Mouse (Mus musculus): ENCODE data around the gene Rab44. TPM values are rescaled to one million over a fixed set of nuclear protein-coding genes. Genes with fewer than 3 reads are reported as not detected.

Rab44 gene
- polyA plus RNA-seq, 1 experiment: 4.9 TPM

DNA sequence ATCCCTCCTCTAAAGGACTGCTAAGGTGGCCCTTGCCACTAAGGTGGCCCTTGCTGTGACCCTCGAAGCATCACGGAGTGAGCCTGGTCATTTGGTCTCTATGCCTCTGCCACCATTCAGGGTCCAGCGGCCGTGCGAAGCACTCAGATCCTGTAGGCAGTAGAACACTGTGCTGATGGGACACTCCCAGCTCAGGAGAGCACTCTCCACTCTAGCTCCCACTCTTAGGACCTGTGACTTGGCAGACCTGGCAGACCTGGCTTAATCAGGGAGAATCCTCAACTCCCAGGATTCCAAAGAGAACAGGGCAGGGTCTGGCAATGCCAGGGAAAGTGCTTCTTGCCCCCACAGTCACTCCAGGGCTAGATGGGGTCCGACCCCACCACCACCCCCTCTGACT is 66.0 kb downstream of the Rab44 start:
- no peak overlapping the region for H3K4me3 ChIP-seq (ENCODE audit: extremely low read depth, insufficient read depth, insufficient read length)
- no peaks in the 10 kb centered on the region for H3K36me3 ChIP-seq (ENCODE audit: control insufficient read depth, insufficient read depth, low read length)
- H3K27me3 ChIP-seq (ENCODE audit: control insufficient read depth, insufficient read depth, low read length): no peaks in the 10 kb centered on the region
- 89% methylated on average over 6 of the region's 6 CpGs for WGBS
- H3K4me1 ChIP-seq (ENCODE audit: control insufficient read depth, insufficient read depth, insufficient read length): peaks cover 12% of the 10 kb centered on the region; the same call in 1 of the 2 replicates
- DNase-seq (ENCODE audit: low read depth in 1 of 2, low spot score in 2 of 2): no peak
- H3K27ac ChIP-seq (ENCODE audit: insufficient read depth, low read length): no peak overlapping the region
- no peak for TF ChIP-seq CTCF (IDR thresholded peaks at IDR 0.05; ENCODE audit: extremely low read depth, insufficient read depth, insufficient read length, insufficient replicate concordance)
- no peak for TF ChIP-seq POLR2A (IDR thresholded peaks at IDR 0.05; ENCODE audit: low read depth, low read length)

DNA sequence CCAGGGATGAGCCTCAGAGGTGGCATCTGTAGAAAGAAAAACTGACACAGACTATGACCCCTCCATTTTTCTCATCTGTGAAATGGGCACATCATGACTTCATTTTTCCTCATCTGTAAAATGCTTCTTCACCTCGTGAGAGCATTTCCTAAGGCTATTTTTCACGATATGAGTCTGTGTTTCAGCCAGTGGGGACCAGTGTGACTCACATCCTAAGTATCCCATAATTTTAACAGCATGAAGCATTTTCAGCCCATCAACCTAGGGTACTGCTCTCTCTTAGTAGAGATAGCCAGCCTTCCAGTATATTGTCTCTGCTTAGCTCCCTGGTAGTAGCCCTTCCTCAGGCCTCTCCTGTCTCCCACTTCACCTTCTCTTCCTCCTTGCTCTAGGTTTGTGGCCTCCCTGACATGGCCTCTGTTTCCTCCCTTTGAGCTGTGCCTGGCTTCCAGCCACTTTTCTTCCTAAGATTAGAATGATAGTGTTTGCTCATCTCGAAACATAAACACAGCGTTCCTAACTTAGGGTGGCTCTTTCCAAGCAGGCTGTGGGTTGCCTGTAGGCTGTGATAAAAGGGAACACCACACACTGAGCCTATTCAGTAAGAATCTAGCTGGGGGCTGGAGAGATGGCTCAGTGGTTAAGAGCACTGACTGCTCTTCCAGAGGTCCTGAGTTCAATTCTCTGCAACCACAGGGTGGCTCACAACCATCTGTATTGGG is 66.6 kb downstream of the Rab44 start:
- Histone ChIP-seq H3K27me3 (ENCODE audit: control insufficient read depth, insufficient read depth, low read length) (no peaks in the 10 kb centered on the region), H3K36me3 (ENCODE audit: control insufficient read depth, insufficient read depth, low read length) (no peaks in the 10 kb centered on the region), H3K4me3 (ENCODE audit: extremely low read depth, insufficient read depth, insufficient read length) (no peak overlapping the region), H3K27ac (ENCODE audit: insufficient read depth, low read length) (no peak overlapping the region), H3K4me1 (ENCODE audit: control insufficient read depth, insufficient read depth, insufficient read length) (peaks cover 9% of the 10 kb centered on the region; the same call in 1 of the 2 replicates)
- 71% methylated on average over 4 of the region's 4 CpGs for WGBS
- DNase-seq (ENCODE audit: low read depth in 1 of 2, low spot score in 2 of 2): no peak
- TF ChIP-seq CTCF (IDR thresholded peaks at IDR 0.05; ENCODE audit: extremely low read depth, insufficient read depth, insufficient read length, insufficient replicate concordance): no peak
- no peak for TF ChIP-seq POLR2A (IDR thresholded peaks at IDR 0.05; ENCODE audit: low read depth, low read length)

DNA sequence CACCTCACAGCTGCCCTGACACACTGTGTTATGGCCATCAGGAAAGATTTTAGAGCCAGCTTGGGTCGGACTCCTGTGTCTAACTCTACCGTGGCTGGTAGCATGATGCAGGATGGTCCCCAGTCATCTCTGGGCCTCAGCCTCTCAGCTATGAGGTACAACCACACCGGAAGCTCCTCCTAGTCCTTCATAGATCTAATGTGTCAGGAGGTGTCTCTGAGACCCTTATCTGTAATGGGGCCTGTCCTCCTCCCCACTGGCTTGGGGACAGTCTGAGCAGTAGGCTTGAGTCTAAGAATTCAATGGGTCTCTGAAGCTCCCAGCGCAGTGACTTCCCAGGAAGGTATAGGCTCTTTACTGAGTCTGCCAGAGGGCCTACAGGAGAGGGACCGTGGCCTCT is 67.8 kb downstream of the Rab44 start:
- 87% methylated on average over 5 of the region's 5 CpGs for WGBS
- DNase-seq (ENCODE audit: low read depth in 1 of 2, low spot score in 2 of 2): no peak
- Histone ChIP-seq H3K27ac (ENCODE audit: insufficient read depth, low read length) (no peak overlapping the region), H3K4me3 (ENCODE audit: extremely low read depth, insufficient read depth, insufficient read length) (no peak overlapping the region), H3K27me3 (ENCODE audit: control insufficient read depth, insufficient read depth, low read length) (no peaks in the 10 kb centered on the region), H3K36me3 (ENCODE audit: control insufficient read depth, insufficient read depth, low read length) (no peaks in the 10 kb centered on the region), H3K4me1 (ENCODE audit: control insufficient read depth, insufficient read depth, insufficient read length) (peaks cover 4% of the 10 kb centered on the region; the same call in 1 of the 2 replicates)
- TF ChIP-seq POLR2A (IDR thresholded peaks at IDR 0.05; ENCODE audit: low read depth, low read length): no peak
- TF ChIP-seq CTCF (IDR thresholded peaks at IDR 0.05; ENCODE audit: extremely low read depth, insufficient read depth, insufficient read length, insufficient replicate concordance): no peak

DNA sequence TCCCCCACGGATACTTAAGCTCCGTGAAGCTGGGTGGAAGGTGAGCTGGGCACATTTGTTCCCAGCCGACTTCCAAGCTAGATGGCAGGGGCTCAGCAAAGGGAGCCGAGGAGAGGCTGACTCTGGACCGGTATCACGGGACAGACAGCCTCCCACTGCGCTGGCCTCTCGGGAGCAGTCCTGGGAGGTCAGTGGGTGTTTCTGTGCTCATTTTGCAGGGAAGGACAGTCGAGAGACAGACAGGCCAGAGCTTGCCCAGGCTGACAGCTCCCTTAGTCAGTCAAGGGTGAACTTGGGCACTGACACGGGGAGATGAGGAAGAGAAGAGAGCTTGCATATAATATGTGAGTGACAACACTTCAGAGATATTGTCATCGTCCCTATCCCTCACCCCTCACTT is 69.2 kb downstream of the Rab44 start:
- H3K4me1 ChIP-seq (ENCODE audit: control insufficient read depth, insufficient read depth, insufficient read length): peaks cover 2% of the 10 kb centered on the region; the same call in 1 of the 2 replicates
- DNase-seq (ENCODE audit: low read depth in 1 of 2, low spot score in 2 of 2): no peak
- TF ChIP-seq POLR2A (IDR thresholded peaks at IDR 0.05; ENCODE audit: low read depth, low read length) (no peak), CTCF (IDR thresholded peaks at IDR 0.05; ENCODE audit: extremely low read depth, insufficient read depth, insufficient read length, insufficient replicate concordance) (no peak)
- H3K27me3 ChIP-seq (ENCODE audit: control insufficient read depth, insufficient read depth, low read length): no peaks in the 10 kb centered on the region
- H3K36me3 ChIP-seq (ENCODE audit: control insufficient read depth, insufficient read depth, low read length): no peaks in the 10 kb centered on the region
- WGBS: 85% methylated on average over 11 of the region's 11 CpGs
- no peak overlapping the region for H3K27ac ChIP-seq (ENCODE audit: insufficient read depth, low read length)
- no peak overlapping the region for H3K4me3 ChIP-seq (ENCODE audit: extremely low read depth, insufficient read depth, insufficient read length)

DNA sequence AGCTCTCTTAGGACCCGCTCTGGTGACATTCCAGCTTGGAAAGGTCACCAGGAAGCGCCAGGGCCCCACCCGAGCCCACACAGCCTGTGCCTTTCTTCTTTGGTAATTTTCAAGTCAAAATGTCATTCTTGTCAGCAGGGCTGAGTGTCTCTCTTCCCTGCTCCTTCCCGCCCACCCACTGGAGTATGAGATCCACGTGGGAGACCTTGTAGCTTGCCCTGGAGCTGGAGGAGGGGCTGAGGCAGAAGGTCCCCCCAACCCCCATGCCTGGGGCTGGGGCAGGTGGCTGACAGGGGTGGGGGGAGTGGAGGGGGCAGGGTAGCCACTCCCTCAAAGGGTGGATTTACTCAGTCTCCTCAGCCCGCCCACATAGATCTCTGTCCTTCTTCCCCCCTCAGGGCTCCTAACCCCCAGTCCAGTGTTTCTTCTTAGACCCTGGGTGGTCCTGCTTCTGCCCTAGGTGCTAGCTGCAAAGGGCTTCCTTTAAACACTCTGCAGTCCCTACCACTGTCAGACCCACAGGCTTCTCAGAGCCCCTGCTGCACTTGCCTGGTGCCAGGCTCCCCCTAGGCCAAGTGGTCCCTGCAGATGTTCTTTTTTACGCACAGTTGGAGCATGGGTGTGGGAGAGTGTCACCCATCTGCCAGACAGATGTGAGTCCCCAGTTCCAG is 71.6 kb downstream of the Rab44 start:
- no peak overlapping the region for H3K27ac ChIP-seq (ENCODE audit: insufficient read depth, low read length)
- 80% methylated on average over 7 of the region's 7 CpGs for WGBS
- no peaks in the 10 kb centered on the region for H3K36me3 ChIP-seq (ENCODE audit: control insufficient read depth, insufficient read depth, low read length)
- H3K27me3 ChIP-seq (ENCODE audit: control insufficient read depth, insufficient read depth, low read length): no peaks in the 10 kb centered on the region
- DNase-seq (ENCODE audit: low read depth in 1 of 2, low spot score in 2 of 2): no peak
- TF ChIP-seq POLR2A (IDR thresholded peaks at IDR 0.05; ENCODE audit: low read depth, low read length) (no peak), CTCF (IDR thresholded peaks at IDR 0.05; ENCODE audit: extremely low read depth, insufficient read depth, insufficient read length, insufficient replicate concordance) (no peak)
- no peak overlapping the region for H3K4me3 ChIP-seq (ENCODE audit: extremely low read depth, insufficient read depth, insufficient read length)
- H3K4me1 ChIP-seq (ENCODE audit: control insufficient read depth, insufficient read depth, insufficient read length): no peaks in the 10 kb centered on the region

DNA sequence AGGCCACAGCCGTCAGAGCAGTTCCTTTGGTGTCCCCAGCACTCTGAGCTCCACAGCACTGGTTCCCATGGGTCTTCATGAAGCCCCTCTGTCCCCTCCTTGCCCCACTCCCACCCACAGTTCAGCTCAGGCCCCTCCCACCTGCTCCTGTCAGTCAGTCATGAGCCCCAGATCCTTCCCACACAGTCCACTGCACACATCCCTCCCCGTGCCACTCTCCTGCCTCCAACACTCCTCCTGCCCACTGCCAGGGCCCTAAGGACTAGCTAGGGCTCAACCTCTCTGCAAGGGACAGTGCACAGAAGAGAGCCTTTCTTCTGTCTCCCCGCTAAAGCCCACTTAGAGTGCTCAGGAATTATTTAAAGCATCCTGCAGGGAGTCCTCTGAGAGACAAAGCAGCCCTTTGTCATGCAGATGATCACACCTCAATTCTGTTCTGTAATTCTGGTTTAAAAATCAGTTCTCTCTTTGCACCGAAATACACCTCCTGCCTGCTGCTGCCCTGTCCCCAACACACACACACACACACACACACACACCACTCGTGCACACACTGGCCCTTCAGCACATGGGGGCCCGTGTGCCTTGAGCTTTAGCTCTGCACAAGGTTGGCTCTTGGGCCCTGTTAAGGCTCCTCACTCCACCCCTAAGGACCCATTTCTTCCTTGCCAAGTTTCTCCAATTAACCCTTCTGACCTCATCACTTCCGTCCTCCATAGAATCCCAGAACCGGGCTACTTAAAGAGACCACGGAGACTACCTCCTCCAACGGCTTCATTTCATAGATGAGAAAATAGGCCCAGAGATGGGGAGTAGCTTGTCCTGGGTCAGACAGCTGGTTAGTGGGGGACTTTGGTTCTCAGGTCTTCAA is 73.3 kb downstream of the Rab44 start:
- DNase-seq (ENCODE audit: low read depth in 1 of 2, low spot score in 2 of 2): no peak
- WGBS: 85% methylated on average over 10 of the region's 10 CpGs
- Histone ChIP-seq H3K27ac (ENCODE audit: insufficient read depth, low read length) (no peak overlapping the region), H3K27me3 (ENCODE audit: control insufficient read depth, insufficient read depth, low read length) (no peaks in the 10 kb centered on the region), H3K4me1 (ENCODE audit: control insufficient read depth, insufficient read depth, insufficient read length) (no peaks in the 10 kb centered on the region), H3K4me3 (ENCODE audit: extremely low read depth, insufficient read depth, insufficient read length) (no peak overlapping the region), H3K36me3 (ENCODE audit: control insufficient read depth, insufficient read depth, low read length) (no peaks in the 10 kb centered on the region)
- TF ChIP-seq POLR2A (IDR thresholded peaks at IDR 0.05; ENCODE audit: low read depth, low read length) (no peak), CTCF (IDR thresholded peaks at IDR 0.05; ENCODE audit: extremely low read depth, insufficient read depth, insufficient read length, insufficient replicate concordance) (no peak)

Data from spleen, adult 2 months (tissue).